Mouse (Mus musculus) gastrocnemius, postnatal 36 days (tissue): ENCODE results near the gene Pxdn. TPM values are rescaled to one million over a fixed set of nuclear protein-coding genes. Genes with fewer than 3 reads are reported as not detected.

ENCODE experiments used
- DNase-seq, 2 experiments: peaks; one replicate each; pipeline ENCODE4 v3.0.0; 2022
- intact Hi-C: fragments of 180-260 bp; cut with DNase I; formaldehyde crosslinking; loops from one replicate; pipeline ENCODE4 v1.15.1; 2025
- total RNA-seq, 2 experiments: library from RNA; stranded (reverse); gene quantifications; 2 replicates each; pipeline ENCODE4 v1.2.3; 2021

Gene Pxdn
- total RNA-seq, 2 experiments from 2014 or later, result 12.7 to 12.9 TPM

DNA sequence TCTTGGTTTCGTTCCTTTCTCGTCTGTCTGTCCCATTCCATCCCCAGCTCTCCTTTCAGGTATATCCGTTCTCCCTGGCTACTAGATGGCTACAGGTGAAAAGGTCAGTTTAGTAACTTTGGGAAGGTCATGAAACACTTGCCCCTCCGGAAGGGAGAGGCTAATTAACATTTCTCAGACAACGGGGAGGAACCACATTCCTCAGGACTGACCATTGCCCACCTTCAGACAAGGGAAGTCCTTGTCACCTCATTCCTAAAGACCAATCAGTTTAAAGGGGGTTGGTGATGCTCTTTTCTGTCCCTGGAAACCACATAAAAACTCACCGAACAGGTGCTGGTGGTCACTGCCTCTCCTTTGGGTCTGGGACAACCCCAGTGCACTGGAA lies 124.7 kb downstream of the Pxdn start:
- intact Hi-C loops, result no loop called here
- DNase-seq, result no peak

Other genes starting within 250 kb of the Pxdn start
- not detected for gene Tpo, start 195.0 kb downstream of the Pxdn start, total RNA-seq